Mouse (Mus musculus): ENCODE measurements around the gene Iqcn.

- TF ChIP-seq CTCF (IDR thresholded peaks at IDR 0.05; ENCODE audit: borderline replicate concordance, extremely low read depth, insufficient read depth, insufficient read length) (no peak), POLR2A (IDR thresholded peaks at IDR 0.05; ENCODE audit: borderline replicate concordance, extremely low read depth, insufficient read depth, insufficient read length, poor library complexity, severe bottlenecking) (no peak)
Observed at GRCm38 (mm10) chr8:70691727-70692231, 11.5 kb upstream of the Iqcn start.

Data from brain, embryonic 14.5 days (tissue).